Mouse (Mus musculus): ENCODE measurements around the gene Rnf114. TPM values are rescaled to one million over a fixed set of nuclear protein-coding genes. Genes with fewer than 3 reads are reported as not detected.

Rnf114 gene
- total and polyA plus RNA-seq, 3 experiments: 40.8 to 50.4 (median 45.6) TPM

- Histone ChIP-seq H3K9ac (ENCODE audit: insufficient read depth, low read depth) (no peak overlapping the region), H3K36me3 (replicated peaks in 1 of 2; ENCODE audit: control insufficient read depth in 1 of 2, insufficient read depth in 1 of 2, low read length in 1 of 2) (peaks cover 72 to 92% of the 10 kb centered on the region in 2 experiments), H3K27ac (ENCODE audit: insufficient read depth, low read depth) (no peak overlapping the region), H3K4me3 (replicated peaks in 1 of 3; ENCODE audit: low read depth in 2 of 3, low read length in 2 of 3, poor library complexity in 1 of 3) (no peak overlapping the region), H3K79me2 (replicated peaks; ENCODE audit: control insufficient read depth, extremely low read depth, insufficient read depth, poor library complexity, severe bottlenecking) (peaks cover 34% of the 10 kb centered on the region), H3K27me3 (replicated peaks) (no peaks in the 10 kb centered on the region), H3K9me3 (replicated peaks; ENCODE audit: low read length) (no peaks in the 10 kb centered on the region), H3K4me2 (ENCODE audit: insufficient read depth, low read depth, poor library complexity, severe bottlenecking) (no peak overlapping the region), H3K4me1 (ENCODE audit: control insufficient read depth in 1 of 2, insufficient read depth in 2 of 2) (peaks cover 2 to 30% of the 10 kb centered on the region in 2 experiments)
- dilution Hi-C loops (cut with MboI; ENCODE audit: extremely low pct_ligation_motif_present, extremely low pct_unique_long_range_greater_than_20kb, low sequenced_read_pairs): no loop called here
- TF ChIP-seq E2F4 (IDR thresholded peaks at IDR 0.05; ENCODE audit: insufficient replicate concordance, low read depth, low read length) (no peak), HCFC1 (IDR thresholded peaks at IDR 0.05; ENCODE audit: low read depth, low read length) (no peak), ETS1 (conservative IDR thresholded peaks at IDR 0.05; ENCODE audit: low read depth, low read length) (no peak), MEF2A (IDR thresholded peaks at IDR 0.05; ENCODE audit: borderline replicate concordance, low read depth, low read length) (no peak), ZC3H11A (IDR thresholded peaks at IDR 0.05; ENCODE audit: low read depth, low read length) (no peak), RAD21 (IDR thresholded peaks at IDR 0.05; ENCODE audit: low read depth, low read length) (no peak), ZNF384 (IDR thresholded peaks at IDR 0.05; ENCODE audit: low read depth, low read length) (no peak), UBTF (IDR thresholded peaks at IDR 0.05; ENCODE audit: low read depth, low read length) (no peak), BHLHE40 (IDR thresholded peaks at IDR 0.05; ENCODE audit: low read depth, low read length) (no peak), POLR2A (IDR thresholded peaks at IDR 0.05; ENCODE audit: low read depth, low read length) (no peak)
- in situ Hi-C loops (cut with MboI; ENCODE audit: low pct_ligation_motif_present, low pct_unique_long_range_greater_than_20kb, low sequenced_read_pairs): no loop called here
- no peak for DNase-seq (ENCODE audit: extremely low read depth)
These were observed 18.0 kb downstream of the Rnf114 start for GRCm38 (mm10) chr2:167510485-167510884.

GRCm38 (mm10) chr2:167512365-167512764, 19.9 kb downstream of the Rnf114 start:
- Histone ChIP-seq H3K79me2 (replicated peaks; ENCODE audit: control insufficient read depth, extremely low read depth, insufficient read depth, poor library complexity, severe bottlenecking) (peaks cover 22% of the 10 kb centered on the region), H3K27ac (ENCODE audit: insufficient read depth, low read depth) (no peak overlapping the region), H3K27me3 (replicated peaks) (no peaks in the 10 kb centered on the region), H3K4me2 (ENCODE audit: insufficient read depth, low read depth, poor library complexity, severe bottlenecking) (no peak overlapping the region), H3K4me3 (replicated peaks in 1 of 3; ENCODE audit: low read depth in 2 of 3, low read length in 2 of 3, poor library complexity in 1 of 3) (no peak overlapping the region), H3K9ac (ENCODE audit: insufficient read depth, low read depth) (no peak overlapping the region), H3K9me3 (replicated peaks; ENCODE audit: low read length) (no peaks in the 10 kb centered on the region), H3K36me3 (replicated peaks in 1 of 2; ENCODE audit: control insufficient read depth in 1 of 2, insufficient read depth in 1 of 2, low read length in 1 of 2) (peaks cover 85 to 94% of the 10 kb centered on the region in 2 experiments), H3K4me1 (ENCODE audit: control insufficient read depth in 1 of 2, insufficient read depth in 2 of 2) (peaks cover 0 to 36% of the 10 kb centered on the region in 2 experiments; a peak in 2 of 4 replicates)
- no peak for DNase-seq (ENCODE audit: extremely low read depth)
- in situ Hi-C loops (cut with MboI; ENCODE audit: low pct_ligation_motif_present, low pct_unique_long_range_greater_than_20kb, low sequenced_read_pairs) (no loop called here), dilution Hi-C loops (cut with MboI; ENCODE audit: extremely low pct_ligation_motif_present, extremely low pct_unique_long_range_greater_than_20kb, low sequenced_read_pairs) (no loop called here)
- TF ChIP-seq RCOR1 (conservative IDR thresholded peaks at IDR 0.05; ENCODE audit: low read depth, low read length) (no peak), SIN3A (IDR thresholded peaks at IDR 0.05; ENCODE audit: low read length) (no peak), TCF12 (IDR thresholded peaks at IDR 0.05; ENCODE audit: low read depth, low read length) (no peak), IRF4 (IDR thresholded peaks at IDR 0.05; ENCODE audit: low read depth, low read length) (no peak), NRF1 (IDR thresholded peaks at IDR 0.05; ENCODE audit: low read depth, low read length) (no peak), JUN (IDR thresholded peaks at IDR 0.05; ENCODE audit: insufficient read depth, low read depth, low read length) (no peak), MEF2A (IDR thresholded peaks at IDR 0.05; ENCODE audit: borderline replicate concordance, low read depth, low read length) (no peak), ZC3H11A (IDR thresholded peaks at IDR 0.05; ENCODE audit: low read depth, low read length) (no peak), ZKSCAN1 (IDR thresholded peaks at IDR 0.05; ENCODE audit: borderline replicate concordance, low read depth, low read length) (no peak), NELFE (IDR thresholded peaks at IDR 0.05; ENCODE audit: low read depth, low read length) (no peak), USF2 (conservative IDR thresholded peaks at IDR 0.05; ENCODE audit: low read depth, low read length) (no peak), CHD2 (IDR thresholded peaks at IDR 0.05; ENCODE audit: low read length) (no peak), JUND (conservative IDR thresholded peaks at IDR 0.05; ENCODE audit: low read depth, low read length) (no peak), ZNF384 (IDR thresholded peaks at IDR 0.05; ENCODE audit: low read depth, low read length) (no peak), ZMIZ1 (IDR thresholded peaks at IDR 0.05; ENCODE audit: low read depth, low read length) (no peak), KAT2A (IDR thresholded peaks at IDR 0.05; ENCODE audit: insufficient replicate concordance, low read length) (no peak), UBTF (IDR thresholded peaks at IDR 0.05; ENCODE audit: low read depth, low read length) (no peak), GABPA (IDR thresholded peaks at IDR 0.05; ENCODE audit: insufficient replicate concordance, low read depth, low read length) (no peak), SMC3 (IDR thresholded peaks at IDR 0.05; ENCODE audit: low read depth, low read length) (no peak)
